Mouse (Mus musculus) hindbrain, postnatal 0 days (tissue): Measurements from ENCODE around the gene Npas3. TPM values are rescaled to one million over a fixed set of nuclear protein-coding genes. Genes with fewer than 3 reads are reported as not detected.
A peak's percentile ranks its signal among the peaks of the same experiment; 100 is the strongest.

Experiments used
- ATAC-seq: fragments of 200-750 bp; cut with Nextera tagmentation; 2 replicates; pipeline ENCODE4 v1.8.0; 2017; ENCODE audit warnings: mild to moderate bottlenecking, moderate TSS enrichment, moderate library complexity
- DNase-seq: peaks from one replicate; pipeline ENCODE4 v3.0.0-alpha.2; 2015; ENCODE audit warnings: low spot score
- H3K27ac ChIP-seq: fragments of 300-500 bp; sonication (generic); 2 replicates; pipeline ENCODE4 v1.5.1; 2014; ENCODE audit warnings: mild to moderate bottlenecking
- H3K27me3 ChIP-seq: fragments of 300-500 bp; sonication (generic); 2 replicates; pipeline ENCODE4 v1.6.1; 2014; ENCODE audit warnings: low read length, mixed read lengths; ENCODE audit not compliant: insufficient read depth
- H3K36me3 ChIP-seq: fragments of 300-500 bp; sonication (generic); 2 replicates; pipeline ENCODE4 v1.6.1; 2014; ENCODE audit warnings: low read length, mixed read lengths; ENCODE audit not compliant: insufficient read depth
- H3K4me1 ChIP-seq: fragments of 300-500 bp; sonication (generic); 2 replicates; pipeline ENCODE4 v1.6.1; 2014; ENCODE audit warnings: antibody characterized with exemption, low read length, mixed read lengths; ENCODE audit not compliant: insufficient read depth
- H3K4me2 ChIP-seq: fragments of 300-500 bp; sonication (generic); 2 replicates; pipeline ENCODE4 v1.6.1; 2014; ENCODE audit warnings: low read depth, mild to moderate bottlenecking, low read length, moderate library complexity, mixed read lengths
- H3K4me3 ChIP-seq: fragments of 300-500 bp; sonication (generic); 2 replicates; pipeline ENCODE4 v1.5.1; 2014; ENCODE audit warnings: low read length
- H3K9ac ChIP-seq: fragments of 300-500 bp; sonication (generic); replicated peaks from 2 replicates; pipeline ENCODE4 v1.6.1; 2014; ENCODE audit warnings: mild to moderate bottlenecking, low read length, moderate library complexity, mixed read lengths
- H3K9me3 ChIP-seq: fragments of 300-500 bp; sonication (generic); 2 replicates; pipeline ENCODE4 v1.6.1; 2016; ENCODE audit warnings: low read length, mixed read lengths
- CTCF ChIP-seq: IDR thresholded peaks from 2 replicates; pipeline ENCODE4 v1.5.1; 2016; ENCODE audit warnings: antibody characterized with exemption, control low read depth, low read depth
- WGBS: fragments of 180-500 bp; shearing (Covaris S2); extraction: QIAGEN DNeasy Blood & Tissue Kit; methylation state at CpG from one replicate; pipeline ENCODE4 v1.1.7; 2014; 5-methylcytosine and 5-hydroxymethylcytosine counted together
- polyA plus RNA-seq: library from polyadenylated mRNA; unstranded; fragments of >200 nt; fragmentation: Nextera tagmentation; extraction: Ambion mirVana; gene quantifications from 2 replicates; pipeline ENCODE4 v1.2.1, GENCODE M21; 2015
- total RNA-seq: library from RNA; depleted of rRNA; stranded (reverse); fragments of >200 nt; gene quantifications from 2 replicates; pipeline ENCODE4 v1.2.3, GENCODE M21; 2014

Npas3 gene
- total and polyA plus RNA-seq, 2 experiments from 2014 or later: 28.0 to 53.8 TPM

- 54% methylated on average over 14 of the region's 14 CpGs for WGBS
- TF ChIP-seq CTCF: no peak
- H3K9me3 ChIP-seq: no peaks in the 10 kb centered on the region
- no peak for DNase-seq
- no peaks in the 10 kb centered on the region for H3K36me3 ChIP-seq
- H3K4me3 ChIP-seq: no peak overlapping the region
- 0 out of 2 replicates have a peak, but pooled peaks cover 4% of the 10 kb centered on the region for H3K4me1 ChIP-seq
- ATAC-seq: no peak
- H3K27ac ChIP-seq: peak overlapping the region; percentile 32; the same call in 1 of the 2 replicates
- no peaks in the 10 kb centered on the region for H3K27me3 ChIP-seq
- no peak overlapping the region for H3K9ac ChIP-seq
- no peak overlapping the region for H3K4me2 ChIP-seq
Measured at GRCm38 (mm10) chr12:53771394-53771936, 523.0 kb downstream of the Npas3 start.

- H3K9ac ChIP-seq: no peak overlapping the region
- peaks cover 11% of the 10 kb centered on the region; the same call in 1 of the 2 replicates for H3K4me1 ChIP-seq
- H3K27me3 ChIP-seq: no peaks in the 10 kb centered on the region
- WGBS: 30% methylated on average over 11 of the region's 11 CpGs
- H3K9me3 ChIP-seq: no peaks in the 10 kb centered on the region
- TF ChIP-seq CTCF: no peak
- H3K36me3 ChIP-seq: no peaks in the 10 kb centered on the region
- DNase-seq (peak; percentile 33), ATAC-seq (no peak)
- peak overlapping the region; percentile 11; the same call in 1 of the 2 replicates for H3K27ac ChIP-seq
- 0 out of 2 replicates have a peak overlapping the region, but pooled peaks have one; percentile 3 for H3K4me2 ChIP-seq
- no peak overlapping the region for H3K4me3 ChIP-seq
Measured at GRCm38 (mm10) chr12:53781850-53782552, 533.5 kb downstream of the Npas3 start.

- 62% methylated on average over 10 of the region's 10 CpGs for WGBS
- TF ChIP-seq CTCF: no peak
- Histone ChIP-seq H3K9me3 (no peaks in the 10 kb centered on the region), H3K4me2 (no peak overlapping the region), H3K36me3 (no peaks in the 10 kb centered on the region), H3K9ac (no peak overlapping the region), H3K27ac (no peak overlapping the region), H3K27me3 (no peaks in the 10 kb centered on the region), H3K4me3 (no peak overlapping the region), H3K4me1 (0 out of 2 replicates have a peak, but pooled peaks cover 3% of the 10 kb centered on the region)
- ATAC-seq (no peak), DNase-seq (peak; percentile 44)
Measured at GRCm38 (mm10) chr12:53789501-53789900, 541.0 kb downstream of the Npas3 start.

- ATAC-seq (no peak), DNase-seq (no peak)
- Histone ChIP-seq H3K4me1 (0 out of 2 replicates have a peak, but pooled peaks cover 3% of the 10 kb centered on the region), H3K27me3 (no peaks in the 10 kb centered on the region), H3K4me2 (no peak overlapping the region), H3K27ac (no peak overlapping the region), H3K36me3 (no peaks in the 10 kb centered on the region), H3K9me3 (no peaks in the 10 kb centered on the region), H3K4me3 (no peak overlapping the region), H3K9ac (no peak overlapping the region)
- 87% methylated on average over 6 of the region's 6 CpGs for WGBS
- TF ChIP-seq CTCF: no peak
Measured at GRCm38 (mm10) chr12:53794718-53795400, 546.4 kb downstream of the Npas3 start.

GRCm38 (mm10) chr12:53801831-53802230 is 553.4 kb downstream of the Npas3 start:
- H3K27me3 ChIP-seq: no peaks in the 10 kb centered on the region
- no peak for TF ChIP-seq CTCF
- no peaks in the 10 kb centered on the region for H3K36me3 ChIP-seq
- H3K9ac ChIP-seq: no peak overlapping the region
- H3K4me3 ChIP-seq: no peak overlapping the region
- H3K9me3 ChIP-seq: no peaks in the 10 kb centered on the region
- WGBS: 78% methylated on average over 6 of the region's 6 CpGs
- no peak overlapping the region for H3K27ac ChIP-seq
- DNase-seq: no peak
- no peak for ATAC-seq
- H3K4me1 ChIP-seq: no peaks in the 10 kb centered on the region
- H3K4me2 ChIP-seq: no peak overlapping the region

GRCm38 (mm10) chr12:53802381-53802780 is 553.9 kb downstream of the Npas3 start:
- ATAC-seq: no peak
- WGBS: 38% methylated on average over 7 of the region's 7 CpGs
- Histone ChIP-seq H3K9ac (no peak overlapping the region), H3K36me3 (no peaks in the 10 kb centered on the region), H3K4me1 (no peaks in the 10 kb centered on the region), H3K4me3 (no peak overlapping the region), H3K4me2 (no peak overlapping the region), H3K9me3 (no peaks in the 10 kb centered on the region), H3K27ac (no peak overlapping the region), H3K27me3 (no peaks in the 10 kb centered on the region)
- DNase-seq: no peak
- TF ChIP-seq CTCF: no peak
